Mouse (Mus musculus) thymus, postnatal 36 days (tissue): ENCODE results near the gene Gm11214.

ENCODE experiments used
- DNase-seq, 2 experiments: peaks; one replicate each; pipeline ENCODE4 v3.0.0; 2022; ENCODE audit warnings: mixed read lengths in 2 of 2

The Gm11214 gene

DNA sequence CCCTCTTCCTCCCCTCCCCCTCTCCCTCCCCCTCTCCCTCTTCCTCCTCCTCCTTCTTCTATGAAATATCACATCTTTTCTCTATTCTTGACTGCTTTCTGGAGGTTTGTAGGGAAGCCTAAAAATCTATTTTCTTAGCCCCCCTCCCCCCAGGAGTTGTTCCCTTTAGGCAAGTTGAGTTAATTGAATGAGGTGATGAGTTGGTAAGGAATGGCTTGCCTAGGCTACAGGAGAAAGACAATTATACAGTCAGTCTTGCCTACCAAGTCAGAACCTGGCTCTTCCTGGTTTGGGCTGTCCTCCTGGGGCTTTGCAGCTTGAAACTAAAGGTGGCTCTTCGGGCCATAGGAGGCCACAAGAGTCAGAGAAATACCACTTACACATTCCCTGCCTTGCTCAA is 3.4 kb downstream of the Gm11214 start:
- no peak for DNase-seq

DNA sequence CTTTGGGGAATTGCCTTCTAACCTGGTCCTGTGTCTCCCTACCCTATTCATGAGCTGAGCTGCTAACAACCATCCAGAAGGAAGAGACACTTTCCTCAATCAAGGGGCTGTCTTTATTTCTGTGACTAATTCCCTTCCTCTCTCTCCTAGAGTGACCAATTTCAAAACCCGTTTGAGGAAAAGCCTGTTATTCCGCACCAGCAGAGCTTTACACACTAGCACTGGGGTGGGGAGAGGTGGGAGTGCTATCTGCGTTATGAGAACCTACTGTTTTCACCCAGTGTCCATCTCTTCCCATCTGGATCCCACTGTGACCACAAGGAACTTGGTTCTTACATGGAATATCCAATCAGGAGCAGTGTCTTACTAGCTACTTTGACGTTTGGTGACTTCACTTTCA is 4.1 kb downstream of the Gm11214 start:
- no peak for DNase-seq

DNA sequence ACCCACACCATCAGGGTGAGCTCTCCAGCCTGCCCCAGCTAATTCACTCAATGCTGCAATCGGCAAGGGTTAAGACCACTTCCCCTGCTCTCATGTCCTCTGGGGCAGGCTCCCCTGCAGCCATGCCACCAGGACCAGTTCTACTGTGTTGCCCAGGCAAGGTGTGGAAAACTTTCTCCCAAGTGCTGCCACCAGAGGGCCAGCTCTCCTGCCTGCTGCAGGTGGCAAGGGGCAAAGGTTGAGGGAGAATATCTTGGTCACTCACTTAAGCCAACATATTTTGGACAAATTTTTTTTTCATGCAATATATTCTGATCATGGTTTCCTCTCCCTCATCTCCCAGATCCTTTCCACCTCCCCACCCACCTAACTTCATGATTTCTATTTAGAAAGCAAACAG is 8.8 kb downstream of the Gm11214 start:
- peak in 1 of 2 experiments; percentile 9 for DNase-seq

DNA sequence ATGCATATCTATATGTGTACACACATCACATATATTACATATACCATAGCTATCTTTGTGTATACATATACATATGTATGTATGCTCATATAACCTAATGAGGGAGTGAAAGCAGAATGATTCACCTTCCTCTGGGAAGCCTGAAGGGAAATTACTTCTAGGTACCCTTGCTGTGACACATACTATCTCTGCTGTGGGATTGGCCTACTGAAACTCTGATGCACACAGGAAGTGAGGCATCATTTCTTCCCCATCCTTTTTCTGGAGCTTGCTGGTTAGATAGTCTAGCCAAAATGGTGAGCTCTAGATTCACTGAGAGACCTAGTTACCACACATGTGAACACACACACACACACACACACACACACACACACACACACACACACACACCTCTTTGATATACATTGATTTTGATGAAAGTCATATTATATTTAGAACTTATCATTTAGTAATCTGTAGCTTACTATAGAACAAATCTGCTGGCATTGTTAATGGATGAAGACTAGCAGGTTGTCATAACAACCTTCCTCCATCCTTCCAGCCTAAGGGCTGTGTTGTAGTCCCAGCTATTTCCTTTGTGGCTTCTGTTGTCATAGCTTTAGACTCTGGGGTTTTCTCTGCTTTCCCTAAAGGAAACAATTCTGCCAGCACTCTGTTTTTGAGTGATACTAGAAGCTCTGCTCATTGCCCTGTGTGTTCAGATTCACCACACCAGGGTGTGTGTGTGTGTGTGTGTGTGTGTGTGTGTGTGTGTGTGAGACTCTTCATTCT is 19.0 kb downstream of the Gm11214 start:
- no peak for DNase-seq

DNA sequence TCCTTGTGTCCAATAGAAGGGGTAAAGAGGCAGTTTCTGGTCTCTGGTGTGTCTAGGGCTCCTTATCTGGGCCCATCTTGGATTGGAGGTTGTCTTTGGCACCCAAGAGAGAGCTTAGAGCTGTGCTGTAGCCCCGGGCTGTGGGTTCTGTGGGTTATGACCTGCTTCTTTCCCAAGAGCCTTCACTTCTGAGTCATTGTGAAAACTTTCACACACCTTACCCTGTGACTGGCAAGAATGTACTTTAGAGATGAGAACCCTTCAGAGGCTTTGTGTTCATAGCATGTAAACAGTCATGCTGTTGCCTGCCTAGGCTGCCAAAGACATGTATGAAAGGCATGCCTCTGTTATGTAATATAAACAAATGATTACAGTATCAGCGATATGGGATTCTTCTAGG is 23.3 kb downstream of the Gm11214 start:
- no peak for DNase-seq

DNA sequence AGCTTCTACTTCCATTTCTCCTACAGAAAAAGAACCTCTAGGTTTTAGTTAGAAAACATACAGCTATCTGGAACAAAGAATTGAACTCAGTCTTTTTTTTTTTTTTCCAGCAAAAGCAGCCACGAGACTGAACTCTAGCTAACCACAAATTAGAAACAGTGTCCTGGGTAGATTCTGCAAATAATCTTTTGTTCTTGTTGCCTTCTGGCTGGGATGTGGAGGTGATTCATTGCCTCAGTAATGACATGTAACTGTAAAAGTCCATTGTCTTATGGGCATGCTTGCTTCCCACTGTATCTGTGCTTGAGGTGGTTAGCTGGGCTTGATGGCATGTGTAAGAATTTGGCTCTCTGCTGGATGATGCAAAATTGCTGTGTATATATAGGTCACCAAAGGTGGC is 24.6 kb downstream of the Gm11214 start:
- DNase-seq = no peak

DNA sequence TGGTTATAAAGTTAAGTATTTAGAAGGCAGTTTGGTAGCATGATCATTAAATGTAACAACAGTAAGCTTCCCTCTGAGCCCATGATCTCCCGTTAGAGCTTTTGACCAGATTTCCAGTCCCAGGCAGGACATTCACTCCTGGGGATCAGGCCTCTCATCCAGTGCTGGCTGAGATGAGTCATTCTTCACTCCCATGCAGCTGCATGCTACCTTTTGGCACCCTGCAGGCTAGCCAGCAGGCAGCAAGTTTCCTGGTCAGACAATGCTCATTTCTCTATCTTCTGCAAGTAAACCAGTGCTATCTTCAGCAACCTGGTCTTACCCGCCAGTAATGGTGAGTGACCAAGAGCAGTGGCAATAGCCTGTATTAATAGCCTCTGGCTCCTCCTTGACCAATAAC is 30.0 kb downstream of the Gm11214 start:
- DNase-seq = no peak

DNA sequence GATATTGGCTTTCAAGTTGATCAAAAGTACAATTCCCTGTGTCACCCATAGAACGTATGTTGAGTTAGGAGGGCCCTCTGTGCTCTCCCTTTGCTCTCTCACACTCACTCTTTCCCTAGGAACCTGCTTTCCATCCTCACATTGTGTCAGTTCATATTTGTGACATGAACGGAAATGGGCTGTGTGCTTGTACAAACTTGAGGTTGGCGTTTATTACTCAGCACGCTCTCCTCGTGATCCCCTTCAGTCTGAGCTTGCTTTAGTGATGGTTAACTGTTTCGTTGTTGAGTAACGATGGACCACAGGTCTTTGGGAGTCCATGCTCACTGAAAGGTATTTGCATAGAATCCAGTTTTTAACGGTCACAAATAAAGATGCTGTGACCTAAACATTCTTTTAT is 36.1 kb downstream of the Gm11214 start:
- DNase-seq = no peak

DNA sequence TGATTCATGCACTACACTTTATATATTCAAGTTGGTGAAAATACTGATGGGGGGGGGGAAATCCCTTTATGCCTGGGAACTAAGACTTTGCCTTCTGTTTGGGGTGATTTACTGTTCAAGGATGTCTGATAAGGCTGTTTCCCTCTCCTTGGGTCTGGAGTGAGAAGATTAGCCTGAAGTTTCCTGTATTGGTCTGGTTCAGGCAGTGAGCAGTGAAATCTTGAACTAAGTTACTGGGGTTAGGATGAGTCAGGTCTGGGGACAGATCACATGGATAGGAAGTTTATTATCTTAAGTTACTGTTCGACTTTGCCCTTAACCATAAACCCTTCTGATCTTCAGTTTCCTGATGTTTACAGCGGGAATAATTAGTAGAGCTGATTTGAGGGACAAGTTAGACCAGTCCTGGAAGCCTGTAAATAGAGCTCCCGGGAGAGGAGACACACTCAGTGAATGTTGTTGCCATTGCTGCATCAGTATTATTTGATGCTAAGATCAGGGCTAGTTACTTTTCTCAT is 37.6 kb downstream of the Gm11214 start:
- no peak for DNase-seq

DNA sequence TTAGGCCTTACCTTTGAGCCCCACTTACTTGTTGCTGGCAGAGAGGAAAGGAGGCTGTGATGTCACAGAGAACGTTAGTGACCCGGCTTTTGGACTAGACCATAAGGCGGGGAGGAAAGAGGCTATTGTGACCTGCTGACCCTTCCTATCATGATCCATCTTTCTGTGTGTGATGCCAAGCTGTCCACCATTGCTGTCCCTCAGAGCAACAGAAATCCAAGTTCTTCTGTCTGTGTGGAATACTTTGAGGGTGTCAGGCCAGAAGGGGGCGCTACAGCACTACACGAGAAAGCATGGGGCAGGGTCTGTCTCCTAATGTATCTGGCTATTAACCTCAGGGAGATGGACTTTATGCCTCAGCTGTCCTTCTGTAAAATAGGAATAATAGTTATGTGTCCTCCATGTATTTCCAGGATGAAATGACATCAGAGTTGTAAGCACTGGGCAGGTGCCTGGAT is 40.8 kb downstream of the Gm11214 start, which contains the start of gene Tex48:
Gene Tex48 (minus strand): TSS at position 51 of the 458 bp plus-strand sequence.
- DNase-seq = peak; percentile 34 to 42

DNA sequence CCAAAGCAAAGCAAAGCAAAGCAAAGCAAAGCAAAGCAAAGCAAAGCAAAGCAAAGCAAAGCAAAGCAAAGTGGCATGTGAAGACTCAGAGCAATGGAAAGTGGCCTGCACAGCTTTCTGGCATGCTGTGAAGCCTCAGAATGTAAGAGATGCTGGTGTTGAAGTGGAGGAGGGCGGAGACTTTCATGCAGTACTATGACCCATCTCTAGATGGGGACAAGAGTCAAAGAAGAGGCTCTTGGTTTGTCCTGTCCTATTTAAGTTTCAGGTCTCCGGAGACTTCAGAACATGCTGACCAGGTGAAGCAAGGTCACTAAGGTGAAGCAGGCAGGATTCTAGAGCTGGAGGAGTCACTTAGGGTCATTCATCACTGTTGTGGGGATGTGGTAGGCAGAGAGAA is 41.3 kb downstream of the Gm11214 start:
- DNase-seq = no peak
